Mouse (Mus musculus) small intestine, adult 2 months (tissue): ENCODE data around the gene Rps3.

ENCODE experiments used
- CTCF ChIP-seq: fragments of 200-500 bp; IDR thresholded peaks from 2 replicates; pipeline ENCODE4 v1.5.1; 2012; ENCODE audit warnings: low read depth, mild to moderate bottlenecking, control low read depth, inconsistent platforms, low read length, moderate library complexity, mixed read lengths; ENCODE audit not compliant: insufficient replicate concordance, insufficient read length; ENCODE audit errors: extremely low read depth
- POLR2A ChIP-seq: fragments of 200-500 bp; IDR thresholded peaks from 2 replicates; pipeline ENCODE4 v1.6.1; 2012; ENCODE audit warnings: low read depth, mild to moderate bottlenecking, control low read depth, inconsistent platforms, low read length, moderate library complexity

- TF ChIP-seq POLR2A (no peak), CTCF (peak; percentile 68; the same call in 1 of the 2 replicates)
Observed at GRCm38 (mm10) chr7:99444012-99444411, 39.5 kb downstream of the Rps3 start.
